Mouse (Mus musculus) hematopoietic stem cell, adult 5-6 weeks (primary cell): ENCODE data around the gene Pkd1l2. TPM values are rescaled to one million over a fixed set of nuclear protein-coding genes. Genes with fewer than 3 reads are reported as not detected.

ENCODE experiments used
- ATAC-seq, 2 experiments: fragments of 125-278 bp in 1 of 2; replicated peaks in 1 of 2; 2 replicates each; pipeline ENCODE4 v1.8.0; 2016 to 2017; ENCODE audit warnings: inconsistent platforms in 2 of 2, mild to moderate bottlenecking in 2 of 2, moderate number of reproducible peaks in 2 of 2, low read depth in 1 of 2, moderate TSS enrichment in 1 of 2; ENCODE audit not compliant: low FRiP score in 2 of 2, poor library complexity in 2 of 2, severe bottlenecking in 2 of 2, insufficient read depth in 1 of 2, low TSS enrichment in 1 of 2
- total RNA-seq: library from RNA; stranded (forward); fragments of 172-1452, 232-1000 nt; gene quantifications from 2 replicates; pipeline ENCODE4 v1.2.3, GENCODE M21; 2017

Pkd1l2 gene
- not detected in 2 replicates for total RNA-seq

- ATAC-seq, result no peak
These were observed at the start of gene Pkd1l2 for GRCm38 (mm10) chr8:117082399-117082872. Pkd1l2 (minus strand) TSS chr8:117082449.

GRCm38 (mm10) chr8:117127063-117127462 lies 44.8 kb upstream of the Pkd1l2 start:
- no peak for ATAC-seq

GRCm38 (mm10) chr8:117126411-117126810 lies 44.2 kb upstream of the Pkd1l2 start:
- no peak for ATAC-seq

- no peak for ATAC-seq
These were observed 43.6 kb upstream of the Pkd1l2 start for GRCm38 (mm10) chr8:117125854-117126253.

GRCm38 (mm10) chr8:117123850-117124633 lies 41.8 kb upstream of the Pkd1l2 start:
- ATAC-seq, result no peak

- ATAC-seq, result peak; percentile 71 to 79
These were observed 39.0 kb upstream of the Pkd1l2 start for GRCm38 (mm10) chr8:117121277-117121676.

GRCm38 (mm10) chr8:117118409-117118808 lies 36.2 kb upstream of the Pkd1l2 start:
- ATAC-seq, result no peak

- ATAC-seq, result no peak
These were observed 34.3 kb upstream of the Pkd1l2 start for GRCm38 (mm10) chr8:117116534-117116933.

- peak in 1 of 2 experiments; percentile 42; a peak in 1 of 4 replicates for ATAC-seq
These were observed 33.6 kb upstream of the Pkd1l2 start for GRCm38 (mm10) chr8:117115676-117116446.

GRCm38 (mm10) chr8:117115094-117115493 lies 32.8 kb upstream of the Pkd1l2 start:
- ATAC-seq, result no peak

- ATAC-seq, result no peak
These were observed 30.0 kb upstream of the Pkd1l2 start for GRCm38 (mm10) chr8:117112261-117112660.

GRCm38 (mm10) chr8:117111641-117112040 lies 29.4 kb upstream of the Pkd1l2 start:
- no peak for ATAC-seq

- no peak for ATAC-seq
These were observed 27.6 kb upstream of the Pkd1l2 start for GRCm38 (mm10) chr8:117109801-117110390.

- ATAC-seq, result no peak
These were observed 26.9 kb upstream of the Pkd1l2 start for GRCm38 (mm10) chr8:117109018-117109711.

- ATAC-seq, result peak; percentile 85 to 89
These were observed 25.3 kb upstream of the Pkd1l2 start for GRCm38 (mm10) chr8:117107533-117107932.

GRCm38 (mm10) chr8:117097564-117098191 lies 15.4 kb upstream of the Pkd1l2 start:
- no peak for ATAC-seq

GRCm38 (mm10) chr8:117097051-117097563 lies 14.9 kb upstream of the Pkd1l2 start:
- no peak for ATAC-seq
